Mouse (Mus musculus) megakaryocyte, embryonic 14.5 days (primary cell): Measurements from ENCODE around the gene Negr1.

Experiments
- FLI1 ChIP-seq: IDR thresholded peaks from 2 replicates; pipeline ENCODE4 v1.6.1; 2012; ENCODE audit warnings: low read length, inconsistent platforms, mixed read lengths
- GATA1 ChIP-seq: IDR thresholded peaks from 3 replicates; pipeline ENCODE4 v1.6.1; 2012; ENCODE audit warnings: mixed read lengths, low read length, inconsistent platforms, borderline replicate concordance

- TF ChIP-seq FLI1 (no peak), GATA1 (no peak)
Observed at GRCm38 (mm10) chr3:156672560-156672959, 111.0 kb downstream of the Negr1 start.
